Mouse (Mus musculus) midbrain, embryonic 11.5 days (tissue): ENCODE measurements around the gene C1s1. TPM values are rescaled to one million over a fixed set of nuclear protein-coding genes. Genes with fewer than 3 reads are reported as not detected.
"Not testable (repeated sequence)": the region's sequence is repeated elsewhere in the genome, so short reads cannot be mapped to it uniquely, and the experiment has no call there.

ENCODE experiments used
- ATAC-seq: fragments of 200-750 bp; cut with Nextera tagmentation; 2 replicates; pipeline ENCODE4 v1.8.0; 2017; ENCODE audit warnings: moderate TSS enrichment, moderate library complexity; ENCODE audit not compliant: low FRiP score
- DNase-seq: peaks from one replicate; pipeline ENCODE4 v3.0.0; 2015; ENCODE audit warnings: low spot score; ENCODE audit errors: missing footprints
- H3K27ac ChIP-seq: fragments of 300-500 bp; sonication (generic); 2 replicates; pipeline ENCODE4 v1.5.1; 2014; ENCODE audit warnings: low read depth, low read length
- H3K27me3 ChIP-seq: fragments of 300-500 bp; sonication (generic); 2 replicates; pipeline ENCODE4 v1.6.1; 2014; ENCODE audit warnings: mild to moderate bottlenecking, low read length, moderate library complexity, mixed read lengths; ENCODE audit not compliant: control insufficient read depth, insufficient read depth
- H3K36me3 ChIP-seq: fragments of 300-500 bp; sonication (generic); 2 replicates; pipeline ENCODE4 v1.6.1; 2014; ENCODE audit warnings: mild to moderate bottlenecking, low read length, moderate library complexity, mixed read lengths; ENCODE audit not compliant: control insufficient read depth, insufficient read depth
- H3K4me1 ChIP-seq: fragments of 300-500 bp; sonication (generic); 2 replicates; pipeline ENCODE4 v1.6.1; 2014; ENCODE audit warnings: low read length; ENCODE audit not compliant: control insufficient read depth, insufficient read depth
- H3K4me2 ChIP-seq: fragments of 300-500 bp; sonication (generic); 2 replicates; pipeline ENCODE4 v1.6.1; 2014; ENCODE audit warnings: mild to moderate bottlenecking, moderate library complexity
- H3K4me3 ChIP-seq: fragments of 300-500 bp; sonication (generic); 2 replicates; pipeline ENCODE4 v1.5.1; 2014; ENCODE audit warnings: low read depth, low read length
- H3K9ac ChIP-seq: fragments of 300-500 bp; sonication (generic); 2 replicates; pipeline ENCODE4 v1.6.1; 2014; ENCODE audit warnings: low read length
- H3K9me3 ChIP-seq: fragments of 300-500 bp; sonication (generic); 2 replicates; pipeline ENCODE4 v1.6.1; 2016; ENCODE audit warnings: low read length; ENCODE audit not compliant: control insufficient read depth
- WGBS: fragments of 180-500 bp; shearing (Covaris S2); extraction: QIAGEN DNeasy Blood & Tissue Kit; methylation state at CpG from one replicate; pipeline ENCODE4 v1.1.7; 2014; 5-methylcytosine and 5-hydroxymethylcytosine counted together
- polyA plus RNA-seq: library from polyadenylated mRNA; unstranded; fragments of >200 nt; fragmentation: Nextera tagmentation; extraction: Ambion mirVana; gene quantifications from 2 replicates; pipeline ENCODE4 v1.2.1, GENCODE M21; 2014

C1s1 gene
- polyA plus RNA-seq, 1 experiment from 2014 or later, result 0.44 TPM

DNA sequence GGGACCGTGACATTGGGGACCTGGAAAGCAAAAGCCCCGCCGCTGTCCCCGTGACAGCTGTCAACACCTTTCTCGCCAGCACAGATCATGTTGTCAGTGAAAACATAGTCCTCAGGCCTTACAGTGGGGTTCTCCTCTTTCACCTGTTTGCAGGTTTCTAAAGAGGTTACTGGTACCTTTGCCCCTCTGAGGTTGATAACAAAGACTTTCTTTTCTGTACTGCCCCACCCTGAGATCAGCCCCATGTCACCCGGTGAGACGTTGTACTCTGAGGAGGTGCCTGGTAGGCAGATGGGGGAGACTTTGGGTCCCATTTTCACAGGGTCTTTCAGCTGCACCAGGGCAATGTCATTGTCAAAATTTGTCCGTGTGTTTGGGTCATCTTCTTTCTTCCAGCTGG is 11.1 kb downstream of the C1s1 start:
- H3K9ac ChIP-seq, result no peak overlapping the region
- 89% methylated on average over 8 of the region's 8 CpGs for WGBS
- no peaks in the 10 kb centered on the region for H3K4me1 ChIP-seq
- no peaks in the 10 kb centered on the region for H3K36me3 ChIP-seq
- no peak overlapping the region for H3K4me2 ChIP-seq
- no peaks in the 10 kb centered on the region for H3K27me3 ChIP-seq
- H3K27ac ChIP-seq, result no peak overlapping the region
- H3K9me3 ChIP-seq, result no peaks in the 10 kb centered on the region
- no peak for ATAC-seq
- no peak for DNase-seq
- H3K4me3 ChIP-seq, result no peak overlapping the region

- no peaks in the 10 kb centered on the region for H3K4me1 ChIP-seq
- H3K27ac ChIP-seq, result no peak overlapping the region
- 82% methylated on average over 3 of the region's 3 CpGs for WGBS
- no peaks in the 10 kb centered on the region for H3K9me3 ChIP-seq
- DNase-seq (no peak), ATAC-seq (no peak)
- H3K4me2 ChIP-seq, result no peak overlapping the region
- H3K4me3 ChIP-seq, result no peak overlapping the region
- no peak overlapping the region for H3K9ac ChIP-seq
- no peaks in the 10 kb centered on the region for H3K27me3 ChIP-seq
- no peaks in the 10 kb centered on the region for H3K36me3 ChIP-seq
Measured at GRCm38 (mm10) chr6:124527881-124528280, 14.3 kb downstream of the C1s1 start.

- H3K9ac ChIP-seq, H3K27me3 ChIP-seq, H3K4me1 ChIP-seq, ATAC-seq, H3K27ac ChIP-seq, H3K4me2 ChIP-seq, DNase-seq, H3K36me3 ChIP-seq, H3K9me3 ChIP-seq, H3K4me3 ChIP-seq: not testable (repeated sequence)
- 84% methylated on average over 6 of the region's 7 CpGs for WGBS
Measured at GRCm38 (mm10) chr6:124522082-124522481, 20.1 kb downstream of the C1s1 start.

- not testable (repeated sequence) for DNase-seq, H3K4me1 ChIP-seq, H3K9me3 ChIP-seq, H3K4me2 ChIP-seq, H3K27me3 ChIP-seq, H3K27ac ChIP-seq, ATAC-seq, H3K36me3 ChIP-seq, H3K4me3 ChIP-seq, H3K9ac ChIP-seq
- WGBS, result 94% methylated on average over 4 of the region's 4 CpGs
Measured at GRCm38 (mm10) chr6:124517733-124518132, 24.4 kb downstream of the C1s1 start.

GRCm38 (mm10) chr6:124512355-124512836 is 29.8 kb downstream of the C1s1 start, which contains the start of gene C1ra:
Gene C1ra (plus strand): TSS chr6:124512405.
- H3K27ac ChIP-seq, result no peak within 1 kb of the TSS
- ATAC-seq, result 0 out of 2 replicates have a peak, but pooled peaks have one; percentile 35
- no peak within 1 kb of the TSS for H3K9ac ChIP-seq
- H3K27me3 ChIP-seq, result no peaks in the 10 kb centered on the region
- H3K9me3 ChIP-seq, result no peaks in the 10 kb centered on the region
- WGBS, result 12% methylated on average over 6 of the region's 6 CpGs
- H3K4me2 ChIP-seq, result no peak within 1 kb of the TSS
- DNase-seq, result peak; percentile 91
- no peak within 1 kb of the TSS for H3K4me3 ChIP-seq
- H3K36me3 ChIP-seq, result no peaks in the 10 kb centered on the region
- no peaks in the 10 kb centered on the region for H3K4me1 ChIP-seq

DNA sequence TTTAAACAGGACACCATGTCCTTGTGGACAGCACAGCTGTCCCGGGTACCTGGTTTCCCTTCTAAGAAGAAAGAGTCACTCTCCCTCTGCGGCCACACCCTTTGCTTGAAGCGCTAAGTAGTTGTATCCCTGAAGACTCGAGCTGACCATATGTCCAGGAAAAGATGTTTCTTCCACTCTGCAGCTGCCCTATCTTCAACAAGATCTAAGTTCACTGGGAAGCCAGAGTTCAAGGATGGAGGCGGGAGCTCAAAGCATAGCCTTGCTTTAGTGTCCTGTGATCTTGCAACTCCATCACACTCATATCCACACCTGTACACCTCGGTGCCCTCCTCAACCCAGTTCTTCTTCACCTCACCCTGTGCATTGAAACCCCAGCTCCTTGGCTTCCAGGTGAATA is 30.2 kb downstream of the C1s1 start:
- Histone ChIP-seq H3K4me1 (no peaks in the 10 kb centered on the region), H3K9ac (no peak overlapping the region), H3K27me3 (no peaks in the 10 kb centered on the region), H3K36me3 (no peaks in the 10 kb centered on the region), H3K4me2 (no peak overlapping the region), H3K27ac (no peak overlapping the region), H3K4me3 (no peak overlapping the region), H3K9me3 (no peaks in the 10 kb centered on the region)
- 68% methylated on average over 6 of the region's 6 CpGs for WGBS
- no peak for DNase-seq
- no peak for ATAC-seq

DNA sequence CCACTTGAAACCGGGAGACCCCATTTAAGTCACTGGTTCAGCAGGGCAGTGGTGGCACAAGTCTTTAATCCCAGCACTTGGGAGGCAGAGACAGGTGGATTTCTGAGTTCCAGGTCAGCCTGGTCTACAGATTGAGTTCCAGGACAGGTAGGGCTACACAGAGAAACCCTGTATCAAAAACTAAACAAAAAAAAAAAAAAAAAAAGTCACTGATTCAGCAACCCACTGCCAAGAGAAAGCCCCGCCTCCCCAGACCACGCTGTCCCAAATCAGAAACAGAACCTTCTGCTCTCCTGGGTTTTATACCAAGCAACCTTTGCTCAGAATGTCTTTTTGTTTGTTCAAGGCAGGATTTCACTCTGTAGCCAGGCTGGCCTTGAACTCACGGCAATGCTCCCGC is 33.0 kb downstream of the C1s1 start:
- not testable (repeated sequence) for H3K27me3 ChIP-seq, H3K4me3 ChIP-seq, H3K4me2 ChIP-seq, H3K9ac ChIP-seq, H3K4me1 ChIP-seq, H3K9me3 ChIP-seq, ATAC-seq, H3K36me3 ChIP-seq, H3K27ac ChIP-seq, DNase-seq
- 87% methylated on average over 5 of the region's 5 CpGs for WGBS

GRCm38 (mm10) chr6:124508292-124508691 is 33.9 kb downstream of the C1s1 start:
- H3K36me3 ChIP-seq, result no peaks in the 10 kb centered on the region
- H3K9ac ChIP-seq, result no peak overlapping the region
- no peak overlapping the region for H3K4me2 ChIP-seq
- DNase-seq, result no peak
- H3K4me3 ChIP-seq, result no peak overlapping the region
- WGBS, result 83% methylated on average over 10 of the region's 10 CpGs
- H3K4me1 ChIP-seq, result no peaks in the 10 kb centered on the region
- no peaks in the 10 kb centered on the region for H3K27me3 ChIP-seq
- no peak overlapping the region for H3K27ac ChIP-seq
- no peaks in the 10 kb centered on the region for H3K9me3 ChIP-seq
- no peak for ATAC-seq

DNA sequence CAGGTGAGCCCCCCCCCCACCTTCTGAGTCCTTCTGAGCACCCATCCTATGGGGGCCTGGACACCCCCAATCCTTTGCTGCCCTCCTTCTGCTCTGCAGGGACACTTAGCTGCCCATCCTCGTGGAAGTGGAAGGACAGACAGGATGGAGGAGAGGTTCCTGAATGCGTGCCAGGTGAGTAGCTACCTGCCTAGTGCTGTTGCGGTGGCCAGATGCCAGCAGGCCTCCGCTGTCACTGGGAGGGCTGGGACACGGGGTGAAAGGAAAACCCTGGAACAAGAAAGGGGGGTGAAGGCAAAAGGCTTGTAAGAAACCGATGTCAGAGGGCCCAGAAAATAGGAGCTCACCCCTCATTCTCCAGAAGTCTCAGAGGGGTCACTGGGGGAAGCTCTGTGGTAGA is 35.2 kb downstream of the C1s1 start:
- Histone ChIP-seq H3K27ac (no peak overlapping the region), H3K36me3 (no peaks in the 10 kb centered on the region)
- WGBS, result 81% methylated on average over 6 of the region's 6 CpGs

GRCm38 (mm10) chr6:124505028-124505427 is 37.1 kb downstream of the C1s1 start:
- no peak overlapping the region for H3K4me2 ChIP-seq
- H3K27ac ChIP-seq, result no peak overlapping the region
- 80% methylated on average over 4 of the region's 4 CpGs for WGBS
- H3K4me1 ChIP-seq, result no peaks in the 10 kb centered on the region
- no peaks in the 10 kb centered on the region for H3K27me3 ChIP-seq
- H3K36me3 ChIP-seq, result no peaks in the 10 kb centered on the region
- H3K4me3 ChIP-seq, result no peak overlapping the region
- DNase-seq (no peak), ATAC-seq (no peak)
- no peak overlapping the region for H3K9ac ChIP-seq
- no peaks in the 10 kb centered on the region for H3K9me3 ChIP-seq

More for the DNA sequence above, 35.2 kb downstream of the C1s1 start:
- H3K9ac ChIP-seq, result no peak overlapping the region
- H3K4me3 ChIP-seq, result no peak overlapping the region
- H3K9me3 ChIP-seq, result no peaks in the 10 kb centered on the region
- H3K4me2 ChIP-seq, result no peak overlapping the region
- DNase-seq (no peak), ATAC-seq (no peak)
- no peaks in the 10 kb centered on the region for H3K4me1 ChIP-seq
- no peaks in the 10 kb centered on the region for H3K27me3 ChIP-seq
